Mouse (Mus musculus) lung, adult 2 months (tissue): Measurements from ENCODE around the gene Chad. TPM values are rescaled to one million over a fixed set of nuclear protein-coding genes. Genes with fewer than 3 reads are reported as not detected.

Experiments used
- DNase-seq: peaks from one replicate; pipeline ENCODE4 v3.0.0; 2022
- H3K4me1 ChIP-seq: fragments of 200-500 bp; 2 replicates; pipeline ENCODE4 v1.6.1; 2011; ENCODE audit warnings: low read length; ENCODE audit not compliant: control insufficient read depth, insufficient read depth
- H3K4me3 ChIP-seq: fragments of 200-500 bp; replicated peaks from 2 replicates; pipeline ENCODE3; 2011; ENCODE audit warnings: low read depth, mild to moderate bottlenecking, control low read depth, low read length; ENCODE audit errors: extremely low read depth
- CTCF ChIP-seq: fragments of 200-500 bp; IDR thresholded peaks from 2 replicates; pipeline ENCODE4 v1.5.1; 2011; ENCODE audit warnings: mild to moderate bottlenecking, low read length, control low read depth; ENCODE audit not compliant: insufficient read depth
- POLR2A ChIP-seq: fragments of 200-500 bp; IDR thresholded peaks from 2 replicates; pipeline ENCODE4 v1.6.1; 2011; ENCODE audit warnings: low read depth, mild to moderate bottlenecking, control low read depth, low read length, borderline replicate concordance; ENCODE audit errors: extremely low read depth
- WGBS: fragments of 180-500 bp; shearing (Covaris S2); methylation state at CpG from one replicate; pipeline ENCODE4 v1.1.7; 2018; 5-methylcytosine and 5-hydroxymethylcytosine counted together
- polyA plus RNA-seq: library from polyadenylated mRNA; depleted of rRNA; stranded (reverse); fragments of >200 nt; gene quantifications from 2 replicates; pipeline ENCODE4 v1.2.3, GENCODE M21; 2012

Gene Chad
- polyA plus RNA-seq, 1 experiment = 38.8 TPM

DNA sequence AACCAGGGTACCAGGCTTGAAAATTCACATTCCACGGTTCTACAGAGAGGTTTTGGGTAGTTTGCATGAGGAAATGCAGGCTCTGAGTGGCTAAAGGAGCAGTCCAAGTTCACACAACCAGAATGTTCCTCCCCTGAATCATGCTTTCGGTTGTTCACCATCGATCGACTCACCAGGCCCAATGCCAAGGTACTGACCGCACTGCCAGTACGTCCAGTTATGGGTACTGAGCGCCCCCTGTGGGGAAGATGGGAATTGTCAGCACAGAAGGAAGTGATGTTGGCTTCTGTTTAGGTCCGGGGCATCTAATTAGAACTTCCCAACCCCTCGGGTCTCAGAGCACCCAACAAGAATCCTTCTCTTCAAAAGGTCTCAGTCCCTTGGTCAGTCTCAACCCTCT, 20.9 kb upstream of the Chad start:
- peak; percentile 91 for DNase-seq
- Histone ChIP-seq H3K4me3 (no peak overlapping the region), H3K4me1 (peaks cover 5% of the 10 kb centered on the region; the same call in 1 of the 2 replicates)
- TF ChIP-seq CTCF (peak; percentile 93), POLR2A (no peak)
- 10% methylated on average over 9 of the region's 9 CpGs for WGBS

- no peak for DNase-seq
- H3K4me1 ChIP-seq = peaks cover 6% of the 10 kb centered on the region; the same call in 1 of the 2 replicates
- no peak overlapping the region for H3K4me3 ChIP-seq
- WGBS = 68% methylated on average over 18 of the region's 18 CpGs
- TF ChIP-seq POLR2A = no peak
- TF ChIP-seq CTCF = no peak
Observed at GRCm38 (mm10) chr11:94544422-94544821, 20.4 kb upstream of the Chad start.

DNA sequence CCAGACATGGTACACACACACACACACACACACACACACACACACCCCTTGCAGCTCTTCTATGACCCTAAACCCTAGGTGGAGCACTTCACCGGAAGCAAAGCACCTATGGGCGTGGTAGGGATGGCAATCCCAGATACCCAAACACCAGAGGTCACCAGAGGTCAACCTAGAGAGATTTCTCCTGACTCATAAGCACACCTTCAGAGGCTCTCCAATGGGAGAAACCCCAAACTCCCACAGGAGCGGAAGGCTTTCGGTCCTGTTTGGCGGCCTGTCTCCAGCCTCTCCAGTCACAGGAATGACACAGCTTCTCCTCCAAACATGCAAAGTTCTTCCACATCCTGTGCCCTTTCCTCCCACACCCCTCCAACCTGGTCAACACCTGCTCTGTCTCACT, 18.5 kb upstream of the Chad start:
- no peak for DNase-seq
- 95% methylated on average over 5 of the region's 5 CpGs for WGBS
- no peak overlapping the region for H3K4me3 ChIP-seq
- TF ChIP-seq POLR2A = no peak
- TF ChIP-seq CTCF = no peak
- H3K4me1 ChIP-seq = peaks cover 7% of the 10 kb centered on the region; the same call in 1 of the 2 replicates

- TF ChIP-seq CTCF (no peak), POLR2A (no peak)
- 91% methylated on average over 6 of the region's 6 CpGs for WGBS
- peaks cover 7% of the 10 kb centered on the region; the same call in 1 of the 2 replicates for H3K4me1 ChIP-seq
- DNase-seq = no peak
- no peak overlapping the region for H3K4me3 ChIP-seq
Observed at GRCm38 (mm10) chr11:94547271-94547670, 17.6 kb upstream of the Chad start.

- H3K4me3 ChIP-seq = peak overlapping the region; percentile 76
- 8% methylated on average over 24 of the region's 24 CpGs for WGBS
- TF ChIP-seq POLR2A = no peak
- no peak for TF ChIP-seq CTCF
- peaks cover 7% of the 10 kb centered on the region; the same call in 1 of the 2 replicates for H3K4me1 ChIP-seq
- no peak for DNase-seq
Observed at GRCm38 (mm10) chr11:94548041-94548784, 16.6 kb upstream of the Chad start.

DNA sequence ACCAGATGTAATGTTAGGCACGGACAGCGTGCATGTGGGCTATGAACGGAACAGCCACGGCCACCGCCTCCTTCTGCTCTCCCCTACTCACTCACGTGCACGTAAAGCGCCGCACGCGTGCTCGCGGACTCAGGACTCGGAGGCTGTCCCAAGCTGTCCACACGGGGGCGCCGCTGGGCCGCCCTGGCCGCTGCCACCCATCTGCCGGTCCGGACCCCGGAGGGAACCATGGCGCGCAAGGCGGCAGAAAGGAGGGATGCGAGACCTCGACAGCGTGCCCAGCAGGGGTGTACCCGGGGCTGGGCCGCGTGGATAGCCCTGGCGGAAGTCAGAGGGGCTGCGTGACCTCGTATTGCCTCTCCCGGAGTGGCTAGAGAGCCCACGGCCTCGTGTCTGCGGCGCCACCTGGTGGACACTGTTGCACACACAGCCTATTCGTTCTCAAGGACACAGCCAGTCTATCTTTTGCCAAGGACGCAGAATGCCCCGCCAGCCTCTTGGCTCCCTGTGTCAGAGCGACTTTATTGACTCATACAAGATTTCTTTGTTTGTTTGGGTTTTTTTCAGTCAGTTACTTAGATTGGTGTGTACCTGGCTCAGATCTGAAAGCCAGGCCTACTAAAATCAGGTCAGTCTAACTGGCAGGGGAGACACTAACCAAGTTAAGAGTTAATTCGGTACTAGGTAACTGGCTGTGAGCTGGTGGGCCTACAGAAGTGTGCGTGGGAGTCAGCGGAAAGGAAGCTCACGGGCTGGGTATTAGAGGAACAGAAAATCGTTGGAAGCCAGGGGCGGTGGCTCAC, 15.8 kb upstream of the Chad start, which contains the start of gene Rsad1:
Gene Rsad1 (minus strand): TSS at position 368 of the 803 bp plus-strand sequence.
- DNase-seq = peak; percentile 97
- TF ChIP-seq CTCF (peak; percentile 75), POLR2A (peak; percentile 54; the same call in 1 of the 2 replicates)
- H3K4me1 ChIP-seq = peaks cover 7% of the 10 kb centered on the region; the same call in 1 of the 2 replicates
- WGBS = 2% methylated on average over 49 of the region's 49 CpGs
- H3K4me3 ChIP-seq = peak within 1 kb of the TSS; percentile 76

GRCm38 (mm10) chr11:94549691-94550441, 15.0 kb upstream of the Chad start:
- no peak for DNase-seq
- 42% methylated on average over 10 of the region's 10 CpGs for WGBS
- peaks cover 7% of the 10 kb centered on the region; the same call in 1 of the 2 replicates for H3K4me1 ChIP-seq
- H3K4me3 ChIP-seq = no peak overlapping the region
- TF ChIP-seq CTCF = no peak
- TF ChIP-seq POLR2A = no peak

DNA sequence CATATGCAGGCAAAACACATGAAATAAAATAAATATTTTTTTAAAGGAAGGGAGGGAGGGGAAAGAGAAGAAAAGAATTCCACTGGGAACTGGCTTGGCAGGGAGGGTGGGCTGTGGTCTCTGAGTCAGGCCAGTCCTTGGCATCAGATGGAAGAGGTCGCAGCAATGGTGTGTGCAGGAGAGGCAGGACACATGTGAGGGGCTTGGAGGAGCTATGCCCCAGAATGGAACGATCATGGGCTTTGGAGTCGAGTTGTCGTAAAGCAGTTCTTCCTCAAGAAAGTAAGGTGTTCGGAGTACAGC, 14.5 kb upstream of the Chad start:
- H3K4me3 ChIP-seq = no peak overlapping the region
- TF ChIP-seq POLR2A = no peak
- no peak for DNase-seq
- H3K4me1 ChIP-seq = peaks cover 7% of the 10 kb centered on the region; the same call in 1 of the 2 replicates
- 53% methylated on average over 5 of the region's 5 CpGs for whole genome bisulfite sequencing

- no peak for DNase-seq
- 73% methylated on average over 3 of the region's 3 CpGs for WGBS
- TF ChIP-seq CTCF = no peak
- TF ChIP-seq POLR2A = no peak
Observed at GRCm38 (mm10) chr11:94558226-94558625, 6.6 kb upstream of the Chad start.

More at GRCm38 (mm10) chr11:94558226-94558625, 6.6 kb upstream of the Chad start:
- Histone ChIP-seq H3K4me1 (no peaks in the 10 kb centered on the region), H3K4me3 (no peak overlapping the region)
